Comparison of ENCODE assay signal across 8 mouse cellular contexts in the genomic region with DNA sequence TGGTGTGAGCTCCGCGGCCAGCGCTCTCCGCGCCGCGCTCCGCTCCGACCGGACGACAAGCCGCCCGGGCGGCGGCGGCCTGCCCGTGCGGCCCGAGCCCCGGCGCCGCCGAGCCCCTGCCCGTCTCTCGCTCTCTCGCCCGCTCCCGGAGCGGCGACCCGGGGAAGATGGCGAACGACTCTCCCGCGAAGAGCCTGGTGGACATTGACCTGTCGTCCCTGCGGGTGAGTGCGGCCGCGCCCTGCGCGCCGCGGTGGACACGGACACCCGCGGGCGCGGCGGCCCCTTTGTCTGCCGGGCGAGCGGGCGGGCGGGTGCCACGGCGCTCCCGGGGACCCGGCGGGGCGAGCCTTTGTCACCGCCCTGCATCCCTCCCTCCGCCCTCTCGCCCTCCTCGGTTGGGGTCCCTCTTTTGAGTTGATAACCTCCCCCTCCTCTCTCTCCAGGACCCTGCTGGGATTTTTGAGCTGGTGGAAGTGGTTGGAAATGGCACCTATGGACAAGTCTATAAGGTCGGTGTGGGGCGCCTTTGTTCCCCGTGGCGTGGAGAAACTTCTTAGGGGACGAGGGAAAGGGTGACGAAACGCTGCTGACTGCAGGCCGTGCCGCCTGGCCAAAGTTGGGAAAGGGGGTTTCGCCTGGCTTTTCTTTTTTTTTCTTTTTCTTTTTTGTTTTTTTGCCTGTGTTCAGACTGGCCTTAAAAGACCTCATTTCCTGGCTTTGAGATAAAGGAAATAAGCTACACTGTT. TPM values are rescaled to one million over a fixed set of nuclear protein-coding genes. Genes with fewer than 3 reads are reported as not detected.
DNase-seq lines count a peak whose midpoint lies in the region; ATAC-seq and TF ChIP-seq lines count a peak whose summit lies in the region.

No protein-coding gene starts in this region.

- H3K4me3 ChIP-seq in ES-Bruce4 (ENCODE audit: low read depth, low read length): peak overlapping the region; percentile 87
- H3K4me3 ChIP-seq in embryonic facial prominence, embryonic 13.5 days: peak overlapping the region; percentile 95
- peak overlapping the region; percentile 96 to 99 for H3K4me3 ChIP-seq in heart, embryonic 14.5 days (ENCODE audit: control insufficient read depth in 1 of 2, insufficient read depth in 1 of 2, low read depth in 1 of 2, low read length in 2 of 2)
- H3K4me3 ChIP-seq in kidney, postnatal 0 days (replicated peaks; ENCODE audit: low read depth, low read length): peak overlapping the region; percentile 97

- H3K4me2 ChIP-seq in embryonic facial prominence, embryonic 13.5 days: peak overlapping the region; percentile 82
- H3K4me2 ChIP-seq in heart, embryonic 14.5 days (ENCODE audit: low read length): peak overlapping the region; percentile 70
- peak overlapping the region; percentile 72 for H3K4me2 ChIP-seq in kidney, postnatal 0 days (ENCODE audit: low read length)

- no peak for TF ChIP-seq CTCF in ES-Bruce4 (IDR thresholded peaks at IDR 0.05; ENCODE audit: low read depth, low read length)
- no peak for TF ChIP-seq CTCF in kidney, postnatal 0 days (IDR thresholded peaks at IDR 0.05; ENCODE audit: low read depth)

- DNase-seq in adrenal gland, postnatal 25 days: peak; percentile 58
- peak; percentile 68 for DNase-seq in kidney, postnatal 0 days (ENCODE audit: low spot score)
- DNase-seq in lung, postnatal 10 days: peak; percentile 67
- peak; percentile 35 for DNase-seq in right cerebral cortex, postnatal 14 days

- no peak for ATAC-seq in embryonic facial prominence, embryonic 13.5 days (ENCODE audit: insufficient number of reproducible peaks, insufficient read depth, low FRiP score, low TSS enrichment, low read depth)
- peak; percentile 32 for ATAC-seq in heart, embryonic 14.5 days (ENCODE audit: insufficient number of reproducible peaks, insufficient read depth, low FRiP score, low read depth)
- peak; percentile 38 for ATAC-seq in kidney, postnatal 0 days (replicated peaks; ENCODE audit: low FRiP score, low read depth)
- no peak; the same call in 1 of the 2 replicates for ATAC-seq in megakaryocyte progenitor cell, adult 5-6 weeks (replicated peaks; ENCODE audit: poor library complexity)

- H3K4me1 ChIP-seq in ES-Bruce4 (ENCODE audit: control insufficient read depth, insufficient read depth, low read length): no peaks in the 10 kb centered on the region
- H3K4me1 ChIP-seq in embryonic facial prominence, embryonic 13.5 days: peaks cover 46% of the 10 kb centered on the region
- peaks cover 13 to 41% of the 10 kb centered on the region in 2 experiments for H3K4me1 ChIP-seq in heart, embryonic 14.5 days (ENCODE audit: control insufficient read depth in 2 of 2, insufficient read depth in 2 of 2, low read length in 2 of 2)
- peaks cover 18% of the 10 kb centered on the region for H3K4me1 ChIP-seq in kidney, postnatal 0 days (replicated peaks; ENCODE audit: insufficient read depth, low read length)

- TF ChIP-seq EP300 in ES-Bruce4 (IDR thresholded peaks at IDR 0.05; ENCODE audit: insufficient read depth, low read depth, low read length): no peak

- H3K36me3 ChIP-seq in ES-Bruce4 (ENCODE audit: control insufficient read depth, insufficient read depth, low read length, poor library complexity, severe bottlenecking): no peaks in the 10 kb centered on the region
- peaks cover 16% of the 10 kb centered on the region for H3K36me3 ChIP-seq in embryonic facial prominence, embryonic 13.5 days
- peaks cover 17% of the 10 kb centered on the region for H3K36me3 ChIP-seq in heart, embryonic 14.5 days (ENCODE audit: control insufficient read depth, insufficient read depth, low read length)
- H3K36me3 ChIP-seq in kidney, postnatal 0 days (ENCODE audit: insufficient read depth, low read length): no peaks in the 10 kb centered on the region

- H3K27ac ChIP-seq in ES-Bruce4 (ENCODE audit: insufficient read depth, low read length): peak overlapping the region; percentile 63
- H3K27ac ChIP-seq in embryonic facial prominence, embryonic 13.5 days: peak overlapping the region; percentile 98
- H3K27ac ChIP-seq in heart, embryonic 14.5 days (replicated peaks in 1 of 2; ENCODE audit: control insufficient read depth in 1 of 2, insufficient read depth in 1 of 2, low read depth in 2 of 2, low read length in 2 of 2): peak overlapping the region; percentile 96 to 98
- peak overlapping the region; percentile 98 for H3K27ac ChIP-seq in kidney, postnatal 0 days

- H3K9ac ChIP-seq in ES-Bruce4 (ENCODE audit: low read depth, poor library complexity, severe bottlenecking): peak overlapping the region; percentile 98
- H3K9ac ChIP-seq in embryonic facial prominence, embryonic 13.5 days: peak overlapping the region; percentile 100
- H3K9ac ChIP-seq in heart, embryonic 14.5 days (ENCODE audit: low read length): peak overlapping the region; percentile 99
- peak overlapping the region; percentile 99 for H3K9ac ChIP-seq in kidney, postnatal 0 days (ENCODE audit: low read depth, low read length)

- H3K27me3 ChIP-seq in ES-Bruce4 (ENCODE audit: control insufficient read depth, insufficient read depth, low read length, poor library complexity, severe bottlenecking): no peaks in the 10 kb centered on the region
- H3K27me3 ChIP-seq in embryonic facial prominence, embryonic 13.5 days: no peaks in the 10 kb centered on the region
- H3K27me3 ChIP-seq in heart, embryonic 14.5 days (ENCODE audit: control insufficient read depth, insufficient read depth, low read length): no peaks in the 10 kb centered on the region
- H3K27me3 ChIP-seq in kidney, postnatal 0 days (ENCODE audit: insufficient read depth, low read length): no peaks in the 10 kb centered on the region

- no peaks in the 10 kb centered on the region for H3K9me3 ChIP-seq in ES-Bruce4 (replicated peaks; ENCODE audit: control insufficient read depth, insufficient read depth, low read length, poor library complexity, severe bottlenecking)
- H3K9me3 ChIP-seq in embryonic facial prominence, embryonic 13.5 days: no peaks in the 10 kb centered on the region
- H3K9me3 ChIP-seq in heart, embryonic 14.5 days (ENCODE audit: control insufficient read depth, low read length): no peaks in the 10 kb centered on the region
- H3K9me3 ChIP-seq in kidney, postnatal 0 days (replicated peaks; ENCODE audit: low read length): no peaks in the 10 kb centered on the region

- no peak for TF ChIP-seq POLR2A in ES-Bruce4 (IDR thresholded peaks at IDR 0.05; ENCODE audit: insufficient read depth, low read length)

- WGBS in embryonic facial prominence, embryonic 13.5 days: under 1% methylated on average over 58 of the region's 75 CpGs
- 0% methylated on average over 73 of the region's 75 CpGs for WGBS in heart, embryonic 14.5 days
- under 1% methylated on average over 38 of the region's 75 CpGs for WGBS in kidney, postnatal 0 days

RNA-seq across cellular contexts. Expression of a gene that starts 0.5 kb away (rescaled TPM):
- 289 and 308 TPM in 2 replicates for polyA plus RNA-seq in ES-Bruce4 (2011; ENCODE audit: insufficient read depth, insufficient read length, low read depth, missing spikeins)
- total RNA-seq in adrenal gland, postnatal 25 days (2021): 121 and 138 TPM in 2 replicates
- 42.8 and 56.6 TPM in 2 replicates for polyA plus RNA-seq in embryonic facial prominence, embryonic 13.5 days (2015; fragmentation: Nextera tagmentation; extraction: Ambion mirVana)
- polyA plus RNA-seq in heart, embryonic 14.5 days (2014; fragmentation: Nextera tagmentation; extraction: Ambion mirVana): 28.9 and 34.5 TPM in 2 replicates
- polyA plus RNA-seq in kidney, postnatal 0 days (2015; fragmentation: Nextera tagmentation; extraction: Ambion mirVana): 14.4 and 16.2 TPM in 2 replicates
- total RNA-seq in megakaryocyte progenitor cell, adult 5-6 weeks (2015): 13.3 and 19.2 TPM in 2 replicates
- 42.5 and 66.7 TPM in 2 replicates for total RNA-seq in megakaryocyte progenitor cell, adult 5-6 weeks (2017)

Comparison
In these comparisons a context has a peak if more than half of its experiments do, and no peak if none do; other contexts are left out.
1. ATAC-seq: peak in heart, embryonic 14.5 days (single experiment) and kidney, postnatal 0 days (single experiment); none in embryonic facial prominence, embryonic 13.5 days (single experiment) and megakaryocyte progenitor cell, adult 5-6 weeks (single experiment).
2. Peak in every context shown above with its lines, with median percentiles within 50 percentile points of each other: H3K27ac ChIP-seq, H3K4me3 ChIP-seq, H3K9ac ChIP-seq, DNase-seq and H3K4me2 ChIP-seq.